ENCODE assay signal across 20 mouse cellular contexts in genomic region chr13:97208500-97209010, GRCm38 (mm10). TPM values are rescaled to one million over a fixed set of nuclear protein-coding genes. Genes with fewer than 3 reads are reported as not detected.
DNase-seq lines count a peak whose midpoint lies in the region; ATAC-seq and TF ChIP-seq lines count a peak whose summit lies in the region.
"Had no signal": no experiment of that assay in that cellular context is flagged by ENCODE, and none has a peak within 500 bp of the region (broad histone marks: within the 10 kb centered on the region; RNA-seq: fewer than 3 reads in every experiment).

No protein-coding gene starts in this region.

- no peaks in the 10 kb centered on the region for H3K27me3 ChIP-seq in ES-Bruce4 (ENCODE audit: control insufficient read depth, insufficient read depth, low read length, poor library complexity, severe bottlenecking)
- H3K27me3 ChIP-seq in midbrain, embryonic 15.5 days (replicated peaks): no peaks in the 10 kb centered on the region
- no peaks in the 10 kb centered on the region for H3K27me3 ChIP-seq in hindbrain, embryonic 14.5 days (ENCODE audit: control insufficient read depth, insufficient read depth, low read length)
- H3K27me3 ChIP-seq: embryonic facial prominence, embryonic 13.5 days; heart, embryonic 12.5 days; liver, embryonic 13.5 days; lung, embryonic 15.5 days; neural tube, embryonic 12.5 days; stomach, embryonic 15.5 days had no signal

- TF ChIP-seq EP300 in ES-Bruce4 (IDR thresholded peaks at IDR 0.05; ENCODE audit: insufficient read depth, low read depth, low read length): no peak

- no peak for ATAC-seq in midbrain, embryonic 15.5 days (replicated peaks)
- ATAC-seq in hindbrain, embryonic 14.5 days (ENCODE audit: low FRiP score): no peak
- ATAC-seq: forebrain, embryonic 16.5 days had no signal

- no peak for TF ChIP-seq POLR2A in ES-Bruce4 (IDR thresholded peaks at IDR 0.05; ENCODE audit: insufficient read depth, low read length)
- no peak for TF ChIP-seq POLR2A in bone marrow macrophage, adult 2 months (IDR thresholded peaks at IDR 0.05; ENCODE audit: borderline replicate concordance, low read depth, low read length)

- 0 out of 2 replicates have a peak, but pooled peaks cover 2% of the 10 kb centered on the region for H3K9me3 ChIP-seq in ES-Bruce4 (replicated peaks; ENCODE audit: control insufficient read depth, insufficient read depth, low read length, poor library complexity, severe bottlenecking)
- H3K9me3 ChIP-seq in midbrain, embryonic 15.5 days: no peaks in the 10 kb centered on the region
- H3K9me3 ChIP-seq in hindbrain, embryonic 14.5 days (ENCODE audit: control insufficient read depth, low read length): no peaks in the 10 kb centered on the region
- H3K9me3 ChIP-seq: embryonic facial prominence, embryonic 13.5 days; liver, embryonic 13.5 days; lung, embryonic 15.5 days; stomach, embryonic 15.5 days had no signal

- no peak for DNase-seq in left cerebral cortex, adult 2 months (ENCODE audit: extremely low spot score in 1 of 2, low spot score in 2 of 2)
- DNase-seq in left cerebral cortex, postnatal 25 days (ENCODE audit: low spot score in 2 of 2): no peak
- peak; percentile 48 for DNase-seq in CD4-positive, CD25-positive, alpha-beta regulatory T cell, adult 2 months (ENCODE audit: low read depth, low spot score)
- no peak for DNase-seq in hindbrain, embryonic 14.5 days (ENCODE audit: low spot score)
- DNase-seq: adrenal gland, adult 8-10 months; cerebellum, adult 9-11 months; gastrocnemius, postnatal 36 days; kidney, adult 9 months; kidney, postnatal 25 days; liver, embryonic 13.5 days had no signal

- H3K4me2 ChIP-seq in midbrain, embryonic 15.5 days: no peak overlapping the region
- H3K4me2 ChIP-seq in hindbrain, embryonic 14.5 days (replicated peaks): no peak overlapping the region
- H3K4me2 ChIP-seq: embryonic facial prominence, embryonic 13.5 days; heart, embryonic 12.5 days; liver, embryonic 13.5 days; lung, embryonic 15.5 days; midbrain, embryonic 11.5 days; neural tube, embryonic 12.5 days had no signal

- H3K36me3 ChIP-seq in ES-Bruce4 (ENCODE audit: control insufficient read depth, insufficient read depth, low read length, poor library complexity, severe bottlenecking): no peaks in the 10 kb centered on the region
- H3K36me3 ChIP-seq in midbrain, embryonic 15.5 days (replicated peaks): no peaks in the 10 kb centered on the region
- H3K36me3 ChIP-seq in hindbrain, embryonic 14.5 days (replicated peaks; ENCODE audit: control insufficient read depth, insufficient read depth): no peaks in the 10 kb centered on the region
- H3K36me3 ChIP-seq: embryonic facial prominence, embryonic 13.5 days; heart, embryonic 12.5 days; liver, embryonic 13.5 days; lung, embryonic 15.5 days; neural tube, embryonic 12.5 days; stomach, embryonic 15.5 days had no signal

- H3K9ac ChIP-seq in ES-Bruce4 (ENCODE audit: low read depth, poor library complexity, severe bottlenecking): peak overlapping the region; percentile 38
- H3K9ac ChIP-seq in midbrain, embryonic 15.5 days: no peak overlapping the region
- no peak overlapping the region for H3K9ac ChIP-seq in hindbrain, embryonic 14.5 days
- H3K9ac ChIP-seq: embryonic facial prominence, embryonic 13.5 days; heart, embryonic 12.5 days; liver, embryonic 13.5 days; lung, embryonic 15.5 days; neural tube, embryonic 12.5 days; stomach, embryonic 15.5 days had no signal

- H3K4me3 ChIP-seq in left cerebral cortex, adult 2 months: no peak overlapping the region
- H3K4me3 ChIP-seq in ES-Bruce4 (ENCODE audit: low read depth, low read length): no peak overlapping the region
- no peak overlapping the region for H3K4me3 ChIP-seq in bone marrow macrophage, adult 2 months (ENCODE audit: insufficient read depth, low read length)
- H3K4me3 ChIP-seq in midbrain, embryonic 15.5 days: no peak overlapping the region
- H3K4me3 ChIP-seq in hindbrain, embryonic 14.5 days (replicated peaks; ENCODE audit: low read length): no peak overlapping the region
- H3K4me3 ChIP-seq: embryonic facial prominence, embryonic 13.5 days; heart, embryonic 12.5 days; liver, embryonic 13.5 days; lung, embryonic 15.5 days; neural tube, embryonic 12.5 days; stomach, embryonic 15.5 days had no signal

- intact Hi-C loops in left cerebral cortex, adult 2 months (cut with DNase I): no loop called here
- intact Hi-C loops in left cerebral cortex, postnatal 25 days (cut with DNase I): no loop called here

- 68% methylated on average over 3 of the region's 3 CpGs for WGBS in midbrain, embryonic 15.5 days
- WGBS in hindbrain, embryonic 14.5 days: 75% methylated on average over 3 of the region's 3 CpGs

- peak overlapping the region; percentile 53 for H3K27ac ChIP-seq in left cerebral cortex, adult 2 months
- peak overlapping the region; percentile 92 for H3K27ac ChIP-seq in ES-Bruce4 (ENCODE audit: insufficient read depth, low read length)
- H3K27ac ChIP-seq in bone marrow macrophage, adult 2 months (ENCODE audit: insufficient read depth, low read depth, low read length): peak overlapping the region; percentile 41; the same call in 1 of the 2 replicates
- H3K27ac ChIP-seq in midbrain, embryonic 15.5 days: no peak overlapping the region
- no peak overlapping the region for H3K27ac ChIP-seq in hindbrain, embryonic 14.5 days
- H3K27ac ChIP-seq: embryonic facial prominence, embryonic 13.5 days; liver, embryonic 13.5 days; lung, embryonic 15.5 days; neural tube, embryonic 12.5 days; stomach, embryonic 15.5 days had no signal

- H3K4me1 ChIP-seq in ES-Bruce4 (ENCODE audit: control insufficient read depth, insufficient read depth, low read length): peaks cover 1% of the 10 kb centered on the region
- H3K4me1 ChIP-seq in bone marrow macrophage, adult 2 months (ENCODE audit: control insufficient read depth, insufficient read depth, low read length): peaks cover 40% of the 10 kb centered on the region
- H3K4me1 ChIP-seq in midbrain, embryonic 15.5 days: 0 out of 2 replicates have a peak, but pooled peaks cover 4% of the 10 kb centered on the region
- H3K4me1 ChIP-seq in hindbrain, embryonic 14.5 days (replicated peaks; ENCODE audit: control insufficient read depth, insufficient read depth, low read length): no peaks in the 10 kb centered on the region
- H3K4me1 ChIP-seq: neural tube, embryonic 12.5 days; stomach, embryonic 15.5 days had no signal

- no peak for TF ChIP-seq CTCF in left cerebral cortex, adult 2 months (IDR thresholded peaks at IDR 0.05)
- no peak for TF ChIP-seq CTCF in ES-Bruce4 (IDR thresholded peaks at IDR 0.05; ENCODE audit: low read depth, low read length)
- no peak for TF ChIP-seq CTCF in bone marrow macrophage, adult 2 months (IDR thresholded peaks at IDR 0.05; ENCODE audit: low read depth, low read length)

RNA-seq across cellular contexts. Expression of gene Hexb, which starts 10.4 kb away (rescaled TPM):
- 100 to 1,000 TPM; 102 to 103 TPM for total RNA-seq in left cerebral cortex, adult 2 months (2021)
- total RNA-seq in left cerebral cortex, postnatal 25 days (2021): 100 to 1,000 TPM; 108 to 122 TPM
- 53.4 and 59.7 TPM in 2 replicates for polyA plus RNA-seq in ES-Bruce4 (2011; ENCODE audit: insufficient read depth, insufficient read length, low read depth, missing spikeins)
- polyA plus RNA-seq in bone marrow macrophage, adult 2 months (2012; ENCODE audit: insufficient read depth, insufficient read length, missing spikeins): 312 and 325 TPM in 2 replicates
- polyA plus RNA-seq in midbrain, embryonic 15.5 days (2015; fragmentation: Nextera tagmentation; extraction: Ambion mirVana): 35.8 and 43.1 TPM in 2 replicates
- polyA plus RNA-seq in hindbrain, embryonic 14.5 days (2014; fragmentation: Nextera tagmentation; extraction: Ambion mirVana): 45.3 and 50.7 TPM in 2 replicates

RNA-seq across cellular contexts. Expression of gene Enc1, which starts 32.4 kb away (rescaled TPM):
- 100 to 1,000 TPM; 653 to 683 TPM for total RNA-seq in left cerebral cortex, adult 2 months (2021)
- total RNA-seq in left cerebral cortex, postnatal 25 days (2021): 100 to 1,000 TPM; 573 to 716 TPM
- 83.0 TPM in 2 replicates for polyA plus RNA-seq in ES-Bruce4 (2011; ENCODE audit: insufficient read depth, insufficient read length, low read depth, missing spikeins)
- 9.2 and 10.7 TPM in 2 replicates for polyA plus RNA-seq in bone marrow macrophage, adult 2 months (2012; ENCODE audit: insufficient read depth, insufficient read length, missing spikeins)
- 76.1 and 81.9 TPM in 2 replicates for polyA plus RNA-seq in midbrain, embryonic 15.5 days (2015; fragmentation: Nextera tagmentation; extraction: Ambion mirVana)
- polyA plus RNA-seq in hindbrain, embryonic 14.5 days (2014; fragmentation: Nextera tagmentation; extraction: Ambion mirVana): 80.5 and 82.4 TPM in 2 replicates

Comparison
In these comparisons a context has a peak if more than half of its experiments do, and no peak if none do; other contexts are left out.
1. H3K27ac ChIP-seq: peak in left cerebral cortex, adult 2 months (single experiment), ES-Bruce4 (single experiment) and bone marrow macrophage, adult 2 months (single experiment); none in midbrain, embryonic 15.5 days (single experiment) and hindbrain, embryonic 14.5 days (single experiment).